Mouse (Mus musculus): ENCODE results near the gene Cux2.

DNA sequence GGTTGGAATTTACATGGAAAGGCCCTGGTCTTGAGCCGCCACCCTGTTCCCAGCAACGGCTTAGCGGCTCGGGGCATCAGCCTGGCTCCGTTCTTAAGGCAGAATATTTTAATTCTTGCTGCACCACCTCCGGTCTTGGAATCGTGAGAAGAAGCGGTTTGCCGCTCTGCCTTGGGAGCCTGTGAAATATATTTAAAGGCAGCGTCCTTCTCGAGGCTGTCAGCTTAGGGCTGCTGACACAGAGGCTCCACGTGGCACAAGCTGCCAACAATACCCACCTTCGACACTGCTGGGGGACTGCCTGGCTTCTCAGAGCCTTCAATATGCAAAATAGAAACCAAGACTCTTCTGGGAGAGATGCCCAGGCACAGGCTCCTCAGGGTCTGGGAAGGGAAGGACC is 18.7 kb upstream of the Cux2 start:
- TF ChIP-seq CTCF (IDR thresholded peaks at IDR 0.05; ENCODE audit: borderline replicate concordance, insufficient read depth, low read depth, low read length) (no peak), POLR2A (IDR thresholded peaks at IDR 0.05; ENCODE audit: borderline replicate concordance, insufficient read depth, low read length) (no peak)

Measured in cerebellum, adult 2 months (tissue).